Mouse (Mus musculus): ENCODE measurements around the gene Cldn22. TPM values are rescaled to one million over a fixed set of nuclear protein-coding genes. Genes with fewer than 3 reads are reported as not detected.

The Cldn22 gene
- total RNA-seq, 2 experiments from 2014 or later = 3.6 to 4.1 TPM

DNA sequence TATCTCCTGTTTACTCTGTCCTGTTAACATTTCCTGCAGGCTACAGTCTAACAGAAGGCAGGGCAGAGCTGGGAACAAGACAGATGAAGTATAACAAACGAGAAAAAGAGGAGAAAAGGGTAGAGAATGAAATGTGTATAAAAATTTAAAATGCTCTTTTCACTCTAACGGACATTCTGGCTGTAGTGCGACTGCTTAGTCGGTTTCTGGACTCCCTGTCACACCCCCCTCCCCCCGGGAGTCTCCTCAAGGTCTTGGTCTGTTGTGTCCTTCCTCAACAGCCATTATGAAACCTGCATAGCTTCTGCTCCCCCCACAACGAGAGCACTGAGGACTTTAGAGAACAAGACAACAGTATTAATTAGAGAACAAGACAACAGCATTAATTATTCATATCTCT lies 8.3 kb downstream of the Cldn22 start:
- no peak for DNase-seq (ENCODE audit: low spot score in 2 of 2)

DNA sequence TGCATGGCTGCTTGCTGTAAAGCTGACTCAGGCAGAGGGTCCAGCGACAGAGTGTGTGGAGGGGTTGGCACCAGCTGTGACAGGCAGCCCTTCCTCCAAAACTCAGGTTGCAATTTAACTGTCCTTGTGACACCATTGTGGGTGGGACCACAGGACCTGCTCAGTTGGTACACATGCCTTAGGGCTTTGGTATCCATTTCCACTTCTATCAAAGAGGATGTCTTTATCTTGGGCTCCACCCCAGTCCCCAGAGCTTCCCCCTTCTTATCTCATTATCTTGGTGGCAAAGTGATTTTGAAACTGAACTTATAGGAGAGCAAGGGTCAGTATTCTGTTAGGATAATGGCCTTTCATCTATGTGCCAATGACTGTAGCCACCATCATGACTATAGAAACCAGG lies 9.7 kb downstream of the Cldn22 start:
- no peak for DNase-seq (ENCODE audit: low spot score in 2 of 2)

DNA sequence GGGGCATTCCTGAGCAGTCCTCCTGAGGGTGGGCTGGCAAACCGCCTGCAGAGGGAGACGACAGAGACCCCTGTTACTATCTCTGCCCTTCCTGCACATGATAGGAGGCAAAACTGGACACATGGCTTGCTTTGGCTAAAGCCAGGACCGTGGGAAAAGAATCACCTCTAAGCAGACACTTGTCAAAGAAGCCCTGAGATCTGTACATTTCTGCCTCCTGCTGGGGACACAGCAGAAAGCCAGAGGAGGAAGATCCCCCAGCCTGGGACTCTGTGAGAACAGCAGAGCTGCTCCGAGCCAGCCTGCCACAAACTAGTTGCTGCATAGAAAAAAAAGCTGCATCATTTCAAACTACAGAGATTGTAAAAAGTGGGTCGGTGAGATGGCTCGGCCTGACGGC lies 18.8 kb downstream of the Cldn22 start:
- no peak for DNase-seq (ENCODE audit: low spot score in 2 of 2)

DNA sequence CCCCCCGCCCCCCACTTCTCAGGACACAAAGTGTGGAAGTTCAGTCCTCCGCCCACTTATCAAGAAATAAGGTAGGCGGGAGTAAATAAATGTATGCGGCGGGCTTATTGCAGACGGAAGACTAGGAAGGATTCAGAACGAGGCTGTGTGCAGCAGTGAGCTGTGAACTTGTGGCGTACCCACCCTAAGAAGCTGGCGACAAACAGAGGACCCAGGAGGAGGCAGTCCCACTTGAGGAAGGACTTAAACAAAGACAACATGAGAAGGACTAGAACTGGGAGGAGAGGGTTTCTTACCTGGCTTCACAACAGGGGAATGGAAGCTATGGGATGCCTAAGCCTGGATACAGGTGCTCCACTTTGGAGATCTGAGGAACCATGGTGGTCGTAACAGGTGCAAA lies 19.4 kb downstream of the Cldn22 start:
- DNase-seq (ENCODE audit: low spot score in 2 of 2) = no peak

DNA sequence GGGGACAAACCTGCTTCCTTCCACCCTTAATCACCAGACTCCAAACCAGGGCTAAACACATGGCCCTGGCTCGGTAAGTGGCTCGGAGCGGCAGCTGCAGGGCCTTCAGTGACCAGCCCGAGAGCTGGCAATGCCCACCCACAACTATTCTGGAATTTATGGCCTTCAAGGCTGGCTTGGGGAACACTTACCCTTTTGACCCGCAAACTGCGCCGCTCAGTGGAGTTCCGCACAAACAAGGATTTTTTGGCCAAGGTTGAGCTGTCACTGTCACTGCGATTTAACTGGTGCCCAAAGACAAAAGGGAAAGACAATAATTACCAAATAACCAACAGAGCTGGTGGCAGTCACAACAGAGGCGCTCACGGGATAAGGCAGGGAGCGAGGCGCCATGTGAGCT lies 21.7 kb downstream of the Cldn22 start:
- no peak for DNase-seq (ENCODE audit: low spot score in 2 of 2)

DNA sequence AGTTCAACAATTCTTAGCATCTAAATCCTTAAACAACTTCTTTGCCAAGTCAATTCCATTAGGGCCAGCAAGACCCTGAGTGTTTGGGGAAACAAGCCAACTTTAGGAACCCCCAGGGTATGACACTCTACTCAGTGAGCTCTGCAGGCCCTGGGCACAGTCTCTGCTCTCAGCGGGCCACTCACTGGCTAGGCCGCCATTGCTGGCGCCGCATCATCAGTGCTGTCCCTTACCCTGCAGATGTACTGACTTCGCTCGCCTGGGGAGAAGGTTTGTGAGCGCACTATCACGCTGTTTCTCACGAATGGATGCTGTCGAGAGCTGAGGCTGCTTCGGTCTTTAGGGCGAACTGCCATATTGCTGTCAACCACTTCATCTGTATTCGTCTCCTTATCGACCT lies 22.9 kb downstream of the Cldn22 start:
- no peak for DNase-seq (ENCODE audit: low spot score in 2 of 2)

DNA sequence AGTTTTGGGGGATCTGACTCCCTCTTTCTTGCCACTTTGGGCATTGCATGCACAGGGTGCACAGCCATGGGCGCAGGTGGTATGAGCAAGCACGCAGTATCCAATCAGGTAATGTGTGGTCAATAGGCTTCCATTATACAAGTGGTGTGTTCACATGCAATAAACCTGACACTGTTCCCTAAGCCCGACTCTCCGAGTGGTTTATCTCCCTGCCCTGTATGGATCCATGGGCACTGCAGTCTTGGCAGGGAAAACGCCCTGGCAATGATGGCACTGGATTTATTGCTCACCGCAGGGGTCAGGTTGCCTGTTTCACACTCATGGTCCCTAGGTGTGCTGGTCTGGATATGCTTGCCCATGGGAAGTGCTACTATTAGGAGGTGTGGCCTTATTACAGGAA lies 23.6 kb downstream of the Cldn22 start:
- no peak for DNase-seq (ENCODE audit: low spot score in 2 of 2)

DNA sequence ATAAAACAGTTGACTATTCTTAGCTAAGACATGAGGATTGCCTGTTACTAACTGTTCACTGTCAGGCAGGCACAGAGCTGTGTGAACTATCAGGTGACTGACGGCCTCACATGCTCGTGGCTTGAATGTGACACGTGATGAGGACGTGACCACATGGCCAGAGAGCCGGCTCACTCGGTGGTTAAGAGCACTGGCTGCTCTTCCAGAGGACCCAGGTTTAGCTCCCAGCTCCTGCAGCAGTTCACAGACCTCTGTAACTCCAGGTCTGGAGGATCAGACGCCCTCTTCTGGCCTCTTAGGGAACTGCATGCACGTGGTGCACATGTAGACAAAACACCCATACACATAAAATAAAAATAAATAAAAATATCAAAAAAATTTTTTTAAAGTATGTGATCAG lies 25.6 kb downstream of the Cldn22 start:
- DNase-seq (ENCODE audit: low spot score in 2 of 2) = no peak

DNA sequence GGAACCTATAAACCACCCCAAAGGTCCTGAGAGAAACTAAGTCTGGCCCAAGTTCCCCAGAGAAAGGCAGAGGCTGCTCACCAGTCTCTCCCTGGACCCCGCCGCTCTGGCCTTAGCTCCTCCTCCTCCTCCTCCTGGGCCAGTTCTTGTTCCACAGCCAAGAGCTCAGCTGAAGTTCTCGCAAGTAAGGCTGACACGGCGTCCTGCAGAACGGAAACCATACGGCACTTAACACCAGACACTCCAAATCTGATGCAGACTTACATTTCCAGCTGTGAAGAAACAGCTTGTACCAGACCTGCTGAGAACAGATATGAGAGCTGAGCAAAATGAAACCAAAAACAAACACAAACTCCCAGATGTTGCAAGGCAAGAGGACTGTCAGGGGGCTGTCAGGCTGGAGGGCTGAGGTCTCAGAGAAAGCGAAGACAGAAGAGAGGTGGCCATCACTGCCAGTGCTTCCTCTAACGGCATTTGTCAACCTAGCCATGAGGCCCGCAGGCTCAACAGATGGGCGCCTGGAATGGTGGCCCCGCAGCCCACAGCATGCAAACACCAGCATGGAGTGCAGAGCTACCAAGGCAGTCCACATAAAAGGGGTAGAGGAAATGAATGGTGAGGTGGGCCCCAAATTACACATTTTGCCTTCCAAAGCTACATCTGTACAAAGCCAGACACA lies 27.7 kb downstream of the Cldn22 start:
- peak in 1 of 2 experiments; percentile 30 for DNase-seq (ENCODE audit: low spot score in 2 of 2)

DNA sequence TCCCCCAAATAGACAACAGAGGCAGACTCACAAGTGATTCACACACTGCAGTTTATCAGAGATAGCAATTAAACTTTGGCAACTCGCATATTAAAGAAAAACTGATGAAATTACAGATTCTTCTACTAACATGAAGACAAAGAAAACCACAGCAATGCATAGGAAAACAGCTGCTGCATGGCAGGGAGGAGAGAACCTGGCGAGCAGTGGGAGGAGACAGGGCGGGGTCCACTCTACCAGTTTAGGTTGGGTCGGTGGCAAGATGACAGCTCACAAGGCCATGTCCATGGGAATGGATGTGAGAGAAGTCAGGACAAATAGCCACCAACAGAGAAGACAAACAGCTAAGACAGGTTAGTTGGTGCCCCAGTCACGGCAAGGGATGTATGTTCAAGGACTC lies 28.5 kb downstream of the Cldn22 start:
- DNase-seq (ENCODE audit: low spot score in 2 of 2) = no peak

DNA sequence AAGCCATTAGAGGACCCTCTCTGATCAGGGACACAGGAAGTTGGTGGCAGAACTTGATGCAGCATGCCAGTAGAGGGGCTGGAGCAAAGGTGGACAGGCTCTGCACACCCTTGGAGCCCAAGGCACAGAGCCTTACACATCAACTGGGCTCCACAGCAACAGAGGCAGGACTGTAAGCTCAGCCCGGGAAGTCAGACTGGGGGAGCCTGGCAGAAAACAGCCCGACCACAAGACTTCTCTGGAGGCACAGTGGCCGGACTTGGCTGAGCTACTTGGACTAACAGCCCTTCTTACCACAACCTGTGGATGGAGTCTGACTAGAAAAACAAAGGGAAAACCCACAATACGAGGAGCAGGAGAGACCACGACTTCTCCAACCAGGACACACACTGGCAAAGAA lies 29.1 kb downstream of the Cldn22 start:
- no peak for DNase-seq (ENCODE audit: low spot score in 2 of 2)

DNA sequence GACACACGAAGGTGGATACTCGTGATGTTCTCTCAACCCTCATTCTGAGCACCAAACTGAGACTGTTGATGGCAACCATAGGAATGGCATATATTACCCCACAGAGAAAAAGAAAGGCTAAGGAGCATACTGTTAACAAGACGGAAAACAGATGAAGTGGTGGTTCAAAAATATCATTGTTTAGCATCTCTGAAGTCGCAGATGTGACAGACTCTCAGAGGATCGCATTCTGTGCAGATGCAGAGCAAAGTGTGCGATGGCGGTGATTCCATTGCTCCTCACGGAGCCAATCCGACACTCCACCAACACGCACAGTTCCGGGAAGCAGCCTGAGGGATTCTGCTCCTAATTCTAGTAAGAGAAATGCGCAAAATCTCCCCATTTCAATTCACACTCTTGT lies 35.0 kb downstream of the Cldn22 start:
- peak in 1 of 2 experiments; percentile 46 for DNase-seq (ENCODE audit: low spot score in 2 of 2)

DNA sequence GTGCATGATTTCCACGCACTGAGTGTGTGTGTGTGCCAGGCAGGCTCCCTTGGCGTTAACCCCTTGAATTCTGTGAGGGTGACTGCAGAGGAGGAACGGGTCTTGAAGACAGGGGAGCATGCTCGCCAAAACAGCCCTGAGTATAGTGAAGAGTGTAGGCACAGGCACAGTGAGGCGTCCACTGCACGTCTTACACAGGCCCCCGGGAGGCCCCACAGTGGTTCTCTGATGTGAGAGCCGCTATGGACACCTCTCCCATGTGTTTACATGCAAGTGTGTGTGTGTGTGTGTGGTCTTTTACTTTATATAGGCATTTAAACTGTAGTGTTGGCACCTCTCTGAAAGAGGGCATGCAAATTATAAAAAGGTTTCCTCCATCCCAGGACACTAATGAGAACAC lies 42.3 kb downstream of the Cldn22 start:
- DNase-seq (ENCODE audit: low spot score in 2 of 2) = no peak

DNA sequence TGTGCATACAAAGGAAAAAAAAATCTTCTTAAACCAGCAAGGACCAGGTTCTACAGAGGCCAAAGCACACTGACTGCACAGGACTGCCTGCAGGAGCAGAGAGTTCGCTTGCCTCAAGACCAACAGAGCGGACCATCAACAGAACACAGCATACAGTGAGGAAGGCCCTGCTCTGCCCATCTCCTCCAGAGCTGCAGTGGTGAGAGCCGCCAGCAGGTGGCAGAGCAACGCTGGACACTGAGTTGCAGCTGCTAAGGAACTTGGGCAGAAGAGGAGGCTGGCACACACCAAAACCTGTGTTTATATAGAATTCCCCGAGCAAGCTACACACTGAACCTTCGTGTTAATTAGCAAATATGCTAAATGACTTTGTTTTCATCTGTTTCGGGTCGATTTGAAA lies 42.8 kb downstream of the Cldn22 start:
- peak; percentile 75 to 92 for DNase-seq (ENCODE audit: low spot score in 2 of 2)

DNA sequence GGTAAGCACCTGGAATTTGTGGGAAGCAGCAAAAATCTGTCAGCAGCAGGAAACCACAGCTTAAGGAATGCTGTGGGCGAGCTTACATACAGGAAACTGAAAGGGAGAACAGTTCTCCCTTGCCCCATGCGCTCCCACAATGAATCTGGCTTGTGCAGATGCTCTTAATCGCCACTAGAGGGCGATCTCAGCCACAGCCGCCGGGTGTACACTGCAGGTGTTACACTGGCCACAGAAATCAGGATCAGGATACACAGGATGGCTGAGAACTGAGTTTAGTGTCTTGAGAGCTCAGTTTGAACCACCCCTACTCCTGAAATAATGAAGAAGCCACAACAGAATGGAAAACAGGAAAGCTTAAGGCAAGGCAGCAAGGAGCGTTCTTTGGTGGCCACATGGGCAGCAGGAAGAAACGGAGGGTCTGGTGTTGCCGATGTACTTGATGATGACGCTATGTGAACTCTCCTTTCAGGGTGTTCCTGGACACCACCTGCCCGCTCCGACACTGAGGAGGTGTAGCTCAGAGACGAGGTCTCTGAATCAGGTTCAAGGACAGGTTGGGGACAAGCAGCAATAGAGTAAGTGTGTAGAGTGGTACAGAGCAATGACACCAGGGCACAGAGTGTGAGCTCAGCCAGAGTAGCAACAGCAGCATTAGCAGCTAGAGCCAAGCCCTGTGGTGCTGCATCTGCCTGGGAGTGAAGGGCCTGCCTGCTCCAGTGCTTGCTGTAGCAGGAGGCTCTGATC lies 48.3 kb downstream of the Cldn22 start:
- DNase-seq (ENCODE audit: low spot score in 2 of 2) = peak; percentile 27 to 60

DNA sequence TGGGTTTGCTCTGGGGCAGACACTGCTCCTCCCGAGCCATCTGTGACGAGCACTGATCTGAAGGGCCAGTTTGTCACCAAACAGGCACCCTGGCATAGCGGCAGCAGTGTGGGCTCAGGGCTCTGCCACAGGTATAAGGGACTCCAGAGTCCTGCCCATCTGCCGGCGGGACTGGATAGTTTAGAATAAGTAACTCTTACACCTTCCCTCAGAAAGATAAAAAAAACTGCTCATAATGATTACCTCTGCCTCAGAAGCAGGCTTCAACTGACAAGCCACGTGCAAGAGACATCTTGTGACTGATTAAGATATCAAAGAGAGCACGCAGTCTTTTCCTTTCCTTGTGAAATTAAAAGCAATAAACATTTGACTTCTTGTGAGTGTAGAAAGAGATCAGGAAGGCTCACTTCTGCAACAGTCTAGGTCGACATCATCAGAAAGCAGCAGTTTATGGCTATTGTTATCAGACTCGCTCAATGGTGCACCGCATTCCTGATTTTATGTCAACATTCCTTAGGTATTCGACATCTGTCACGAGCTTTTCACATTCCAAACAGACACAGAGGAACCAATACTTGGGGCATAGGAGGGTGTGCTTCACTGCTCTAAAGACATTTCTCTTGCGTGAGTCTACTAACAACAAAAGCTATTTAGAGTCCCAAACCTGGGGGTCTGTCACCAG lies 50.4 kb downstream of the Cldn22 start:
- DNase-seq (ENCODE audit: low spot score in 2 of 2) = no peak

Other genes starting within 250 kb of the Cldn22 start
- 10 to 100 TPM; 35.0 to 40.0 TPM for gene Ing2, start 148.9 kb upstream of the Cldn22 start, total RNA-seq (2021)
- 10 to 100 TPM; 18.1 to 18.2 TPM for gene Cdkn2aip, start 110.5 kb upstream of the Cldn22 start, total RNA-seq (2021)
- not detected for gene Cldn24, start 2.3 kb upstream of the Cldn22 start, total RNA-seq (2021)
- 10 to 100 TPM; 25.6 to 25.9 TPM for gene Wwc2, start 166.4 kb downstream of the Cldn22 start, total RNA-seq (2021)

Data from layer of hippocampus, adult 18-20 months (tissue).